Mouse (Mus musculus) lung, adult 2 months (tissue): ENCODE measurements around the gene Pcsk5.

ENCODE experiments used
- CTCF ChIP-seq: fragments of 200-500 bp; IDR thresholded peaks from 2 replicates; pipeline ENCODE4 v1.5.1; 2011; ENCODE audit warnings: mild to moderate bottlenecking, low read length, control low read depth; ENCODE audit not compliant: insufficient read depth
- POLR2A ChIP-seq: fragments of 200-500 bp; IDR thresholded peaks from 2 replicates; pipeline ENCODE4 v1.6.1; 2011; ENCODE audit warnings: low read depth, mild to moderate bottlenecking, control low read depth, low read length, borderline replicate concordance; ENCODE audit errors: extremely low read depth

- TF ChIP-seq CTCF: no peak
- TF ChIP-seq POLR2A: no peak
These were observed 271.3 kb downstream of the Pcsk5 start for GRCm38 (mm10) chr19:17566097-17566496.
